Mouse (Mus musculus) adrenal gland, postnatal 4 days (tissue): ENCODE measurements around the gene Soga1. TPM values are rescaled to one million over a fixed set of nuclear protein-coding genes. Genes with fewer than 3 reads are reported as not detected.
A peak's percentile ranks its signal among the peaks of the same experiment; 100 is the strongest.

Source experiments
- DNase-seq, 2 experiments: peaks; one replicate each; pipeline ENCODE4 v3.0.0; 2021 to 2022; ENCODE audit warnings: low spot score in 2 of 2, mixed read lengths in 2 of 2
- long read RNA-seq, 2 experiments: library from polyadenylated mRNA; stranded (forward); transcript quantifications; one replicate each; pipeline ENCODE4 v2.0.0; 2021
- total RNA-seq, 2 experiments: library from RNA; stranded (reverse); gene quantifications; 2 replicates each; pipeline ENCODE4 v1.2.3; 2021

The Soga1 gene
- total RNA-seq = 10 to 100 TPM; 46.3 to 47.0 TPM
- long read RNA-seq, experiment 1, full-length matches to known transcripts = 1 of 10 reads
- long read RNA-seq, experiment 1, partial matches to known transcripts = 8 of 10 reads
- long read RNA-seq, experiment 1, other reads (novel, unspliced or antisense) = 1 of 10 reads
- long read RNA-seq, experiment 2, partial matches to known transcripts = 20 of 25 reads
- long read RNA-seq, experiment 2, other reads (novel, unspliced or antisense) = 5 of 25 reads

DNA sequence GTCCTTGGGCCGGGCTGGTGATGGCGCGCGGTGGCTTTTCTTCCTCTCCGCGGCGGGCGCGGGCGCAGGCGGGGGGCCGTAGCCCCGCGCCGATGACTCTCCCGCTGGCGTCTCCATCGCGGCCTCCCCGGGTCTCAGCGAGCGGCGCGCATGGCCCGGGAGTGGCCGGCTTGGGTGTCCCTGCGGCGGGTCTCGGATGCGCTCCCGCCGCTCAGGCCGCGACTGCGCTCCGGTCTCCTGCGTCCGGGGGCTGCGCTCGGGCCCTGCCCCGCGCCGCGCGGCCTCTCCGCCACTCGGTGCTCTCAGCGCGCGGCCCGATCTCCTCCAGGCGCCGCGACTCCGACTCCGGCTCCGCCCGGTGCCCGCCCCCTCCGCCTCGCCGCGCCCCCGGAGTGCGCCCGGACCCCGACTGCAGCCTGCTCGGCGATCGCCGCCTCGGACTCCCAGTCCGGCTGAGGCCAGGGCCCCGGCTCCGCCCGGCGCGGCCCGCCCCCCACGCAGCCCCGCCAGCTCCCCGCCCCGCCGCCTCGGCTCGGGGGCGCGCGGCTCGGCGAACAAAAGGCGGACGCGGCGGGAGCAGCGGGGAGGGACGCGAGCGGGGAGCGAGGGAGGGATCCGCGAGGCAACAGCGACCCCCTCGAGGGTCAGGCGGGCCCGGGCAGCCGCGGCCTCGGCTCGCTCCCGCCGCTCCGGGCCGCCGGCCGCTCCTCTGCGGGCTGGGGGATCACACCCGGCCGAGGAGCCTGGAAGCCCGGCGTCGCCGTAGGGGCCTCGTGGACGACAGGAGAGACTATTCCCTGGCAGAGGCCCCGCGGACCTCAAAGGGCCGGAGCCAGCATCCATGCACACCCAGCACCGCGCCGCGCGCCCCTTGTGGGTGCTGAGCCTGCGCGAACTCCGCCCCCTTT lies at the start of gene Soga1:
Gene Soga1, minus strand, starts transcription at position 462 of the 908 bp plus-strand sequence.
- peak; percentile 74 to 79 for DNase-seq

- no peak for DNase-seq
Observed at GRCm38 (mm10) chr2:157128072-157128471, 49.0 kb upstream of the Soga1 start.

- DNase-seq = no peak
Observed at GRCm38 (mm10) chr2:157127370-157127769, 48.3 kb upstream of the Soga1 start.

GRCm38 (mm10) chr2:157125246-157125645 lies 46.2 kb upstream of the Soga1 start:
- no peak for DNase-seq

DNA sequence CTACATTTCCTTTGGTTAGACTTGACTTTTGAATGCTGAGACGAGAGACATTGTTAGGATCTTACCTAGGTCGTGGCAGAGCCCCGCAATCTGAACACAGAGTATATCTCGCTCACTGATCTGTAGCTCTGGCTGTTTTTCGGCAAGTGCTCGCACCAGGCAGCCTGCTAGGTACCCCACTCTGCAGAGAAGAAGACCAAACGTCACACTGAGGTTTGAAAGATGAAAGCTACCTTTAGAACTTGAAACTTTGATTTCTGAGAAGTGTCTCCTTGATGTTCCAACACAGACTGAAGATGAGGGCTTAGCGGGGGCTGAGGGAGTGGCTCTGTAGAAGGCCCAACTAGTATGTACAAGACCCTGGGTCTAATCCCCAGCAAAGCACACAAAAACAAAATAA lies 42.7 kb upstream of the Soga1 start:
- DNase-seq = no peak

DNA sequence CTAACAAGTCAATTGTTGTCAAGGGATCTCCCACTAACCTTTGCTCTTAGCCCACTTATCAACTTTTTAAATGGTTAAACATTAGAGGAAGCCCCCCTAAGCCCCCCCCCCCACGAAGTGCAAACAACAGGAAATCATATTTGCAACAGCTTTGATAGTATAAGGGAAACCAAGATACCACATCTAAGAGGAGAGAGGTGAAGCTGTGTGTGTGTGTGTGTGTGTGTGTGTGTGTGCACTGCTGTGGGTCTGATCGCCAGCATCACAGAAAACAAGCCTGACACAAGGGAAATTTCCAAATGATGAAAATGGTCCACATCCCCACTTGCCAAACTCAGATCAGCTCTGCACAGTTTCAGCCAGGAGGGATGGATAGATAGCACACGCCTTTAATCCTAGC lies 40.0 kb upstream of the Soga1 start:
- DNase-seq = no peak

- DNase-seq = no peak
Observed at GRCm38 (mm10) chr2:157118556-157118955, 39.5 kb upstream of the Soga1 start.

DNA sequence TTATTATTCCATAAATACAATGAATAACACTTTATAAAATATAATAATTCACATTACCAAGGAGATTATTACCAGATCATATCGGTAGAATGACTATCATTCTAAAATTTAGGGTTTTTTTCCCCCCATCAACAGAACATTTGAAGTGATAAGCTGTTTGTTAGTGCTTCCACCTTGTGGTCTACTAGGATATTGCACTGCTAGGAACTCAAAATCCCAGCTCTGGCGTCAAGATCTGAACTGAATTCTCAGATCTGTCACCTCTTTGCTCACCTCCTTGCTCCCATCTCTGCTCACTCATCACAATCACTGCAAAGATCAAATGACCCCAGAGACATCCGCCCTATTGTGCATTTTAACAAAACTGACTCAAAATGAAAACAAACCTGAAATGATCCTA lies 37.9 kb upstream of the Soga1 start:
- no peak for DNase-seq

GRCm38 (mm10) chr2:157108236-157108635 lies 29.2 kb upstream of the Soga1 start:
- DNase-seq = no peak

GRCm38 (mm10) chr2:157104454-157104853 lies 25.4 kb upstream of the Soga1 start:
- no peak for DNase-seq

DNA sequence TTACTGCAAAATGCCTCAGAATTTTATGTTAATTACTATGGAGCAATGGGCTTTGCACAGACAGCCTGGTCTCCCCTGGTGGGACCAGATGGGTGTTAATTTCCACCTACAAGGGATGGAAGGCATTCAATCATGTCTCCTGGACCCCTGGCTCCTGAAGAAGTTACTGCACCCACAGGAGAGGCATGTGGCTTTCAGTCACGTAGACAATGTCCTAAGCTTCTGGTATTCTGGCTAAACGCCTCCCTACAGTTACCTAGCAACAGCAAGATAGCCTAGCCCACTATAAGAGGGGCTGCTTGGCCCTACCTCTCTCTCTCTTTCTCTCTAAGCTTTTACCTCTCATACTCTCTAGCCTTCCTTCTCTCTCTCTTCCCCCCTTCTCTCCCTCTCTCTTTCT lies 23.2 kb upstream of the Soga1 start:
- no peak for DNase-seq

GRCm38 (mm10) chr2:157101650-157102049 lies 22.6 kb upstream of the Soga1 start:
- no peak for DNase-seq

GRCm38 (mm10) chr2:157100319-157100605 lies 21.2 kb upstream of the Soga1 start:
- no peak for DNase-seq

DNA sequence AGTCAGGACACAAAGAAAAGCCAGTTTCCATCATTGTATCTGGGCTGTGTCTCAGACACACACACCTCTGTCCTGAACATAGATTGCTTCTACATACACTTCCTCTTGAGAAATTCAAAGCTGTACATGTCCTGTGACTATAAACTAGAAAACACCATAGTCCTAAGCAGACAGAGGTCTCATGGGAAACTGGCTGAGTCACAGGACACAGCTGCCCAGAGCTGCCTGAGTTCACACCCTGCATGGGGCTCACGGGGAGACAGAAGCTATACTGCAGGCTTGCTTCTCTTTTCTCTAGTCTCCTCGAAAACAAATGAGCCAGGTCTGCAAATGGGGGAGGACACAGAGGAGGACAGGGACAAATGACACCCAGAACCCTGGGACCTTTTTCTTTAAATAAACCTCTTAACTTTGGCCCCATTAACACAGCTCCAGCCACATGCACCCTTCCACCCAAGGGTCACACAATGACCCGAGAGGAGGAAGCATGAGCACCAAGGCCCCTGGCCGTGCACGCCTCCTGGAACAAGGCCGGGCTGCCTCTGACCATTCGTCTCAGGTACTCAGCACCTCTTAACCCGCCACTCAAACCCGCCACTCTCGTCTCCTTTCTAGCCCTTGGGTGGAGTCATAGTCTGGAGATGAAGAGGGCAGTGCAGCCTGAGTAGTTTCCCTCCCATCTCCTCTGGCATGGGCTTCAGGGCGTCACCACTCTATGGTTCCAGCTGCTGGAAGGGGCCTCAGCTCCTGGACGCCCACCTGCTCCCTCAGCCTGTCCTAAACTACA lies 20.7 kb upstream of the Soga1 start:
- no peak for DNase-seq

GRCm38 (mm10) chr2:157095005-157095755 lies 16.1 kb upstream of the Soga1 start:
- DNase-seq = peak; percentile 55 to 69

- DNase-seq = no peak
Observed at GRCm38 (mm10) chr2:157092024-157092423, 13.0 kb upstream of the Soga1 start.

GRCm38 (mm10) chr2:157087536-157088317 lies 8.7 kb upstream of the Soga1 start:
- DNase-seq = no peak

- no peak for DNase-seq
Observed at GRCm38 (mm10) chr2:157086796-157087195, 7.7 kb upstream of the Soga1 start, which contains the start of gene Tldc2. Gene Tldc2, plus strand, starts transcription at chr2:157087055.

- DNase-seq = no peak
Observed at GRCm38 (mm10) chr2:157084831-157085585, 6.0 kb upstream of the Soga1 start.

- no peak for DNase-seq
Observed at GRCm38 (mm10) chr2:157081960-157082359, 2.9 kb upstream of the Soga1 start.
